Comparison of ENCODE assay signal across 12 mouse cellular contexts in genomic region chr6:111808611-111809010, GRCm38 (mm10).
"Had no signal": no experiment of that assay in that cellular context is flagged by ENCODE, and none has a peak within 500 bp of the region (broad histone marks: within the 10 kb centered on the region; RNA-seq: fewer than 3 reads in every experiment).

No protein-coding gene starts in this region.

- DNase-seq: lung, embryonic 14.5 days; lung, postnatal 10 days; lung, postnatal 4 days; midbrain, embryonic 14.5 days; retina, postnatal 1 day; right cerebral cortex, adult 18-20 months; right cerebral cortex, postnatal 25 days; right cerebral cortex, postnatal 4 days; spleen, adult 18-20 months; thymus, adult 18-20 months; thymus, postnatal 14 days; thymus, postnatal 36 days had no signal
